ENCODE assay signal across 8 mouse cellular contexts in the genomic region with DNA sequence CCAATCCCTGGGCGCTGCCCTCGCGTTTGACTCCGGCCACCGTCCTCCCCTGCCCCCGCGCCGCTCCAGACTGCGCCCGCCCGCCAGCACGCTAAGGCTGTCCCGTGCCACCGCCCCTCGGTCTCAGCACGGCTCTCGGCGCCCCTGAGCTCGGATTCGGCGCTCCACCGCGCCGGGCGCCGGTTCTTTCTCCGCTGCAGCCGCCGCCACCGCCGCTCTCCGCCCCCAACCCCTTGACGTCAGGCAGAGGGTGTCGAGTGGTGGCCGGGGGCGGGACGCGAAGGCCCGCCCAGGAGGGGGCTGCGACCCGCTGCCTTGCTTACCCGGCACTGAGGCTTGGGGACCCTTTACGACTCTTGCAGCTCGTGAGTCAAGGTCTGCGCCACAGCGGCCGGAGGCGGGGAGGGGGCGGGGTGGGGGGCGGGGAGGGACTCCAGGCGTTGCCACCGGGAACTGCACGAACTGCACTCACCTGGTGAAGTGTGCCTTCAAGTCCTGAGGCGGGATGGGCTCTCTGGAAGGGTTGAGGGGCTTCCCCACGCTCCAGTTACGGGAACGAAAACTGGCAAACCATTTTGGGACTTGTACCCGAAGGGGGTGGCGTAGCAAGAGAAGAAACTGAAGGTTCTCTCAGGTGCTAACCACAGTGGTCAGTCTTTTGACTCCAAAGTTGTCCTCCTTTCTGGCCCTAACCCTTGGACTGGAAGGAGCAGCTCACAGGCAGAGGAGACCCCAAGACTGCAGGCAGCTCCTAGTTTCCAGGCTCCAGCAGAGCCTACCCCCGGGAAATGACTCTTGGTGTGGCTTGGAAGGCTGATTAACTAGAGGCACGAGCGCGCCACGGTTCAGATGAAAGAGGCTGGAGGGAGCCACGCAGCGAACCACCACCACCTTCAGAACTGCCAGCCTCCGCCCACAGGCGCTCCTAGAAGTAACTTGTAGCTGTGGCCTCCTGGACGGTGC. TPM values are rescaled to one million over a fixed set of nuclear protein-coding genes. Genes with fewer than 3 reads are reported as not detected.
A peak's percentile ranks its signal among the peaks of the same experiment; 100 is the strongest.
DNase-seq lines count a peak whose midpoint lies in the region; ATAC-seq and TF ChIP-seq lines count a peak whose summit lies in the region.

A gene (minus strand): TSS at position 319 of the 963 bp plus-strand sequence.

- intact Hi-C loops in heart, postnatal 14 days (cut with DNase I): no loop called here

- peak within 1 kb of the TSS; percentile 92 for H3K9ac ChIP-seq in forebrain, embryonic 12.5 days
- peak within 1 kb of the TSS; percentile 97 for H3K9ac ChIP-seq in lung, embryonic 15.5 days

- no peaks in the 10 kb centered on the region for H3K9me3 ChIP-seq in E14TG2a.4 (ENCODE audit: low read length)
- no peaks in the 10 kb centered on the region for H3K9me3 ChIP-seq in forebrain, embryonic 12.5 days
- no peaks in the 10 kb centered on the region for H3K9me3 ChIP-seq in lung, embryonic 15.5 days

- DNase-seq in heart, postnatal 14 days: peak; percentile 84
- peak; percentile 48 to 53 for DNase-seq in layer of hippocampus, adult 8-10 months (ENCODE audit: low spot score in 2 of 2)
- peak; percentile 72 for DNase-seq in ovary, postnatal 14 days (ENCODE audit: low spot score)
- DNase-seq in urinary bladder, postnatal 14 days (ENCODE audit: low spot score): peak; percentile 79

- WGBS in bone marrow, adult 2 months: 3% methylated on average over 69 of the region's 69 CpGs
- WGBS in forebrain, embryonic 12.5 days: under 1% methylated on average over 69 of the region's 69 CpGs
- under 1% methylated on average over 68 of the region's 69 CpGs for WGBS in lung, embryonic 15.5 days

- TF ChIP-seq POLR2A in bone marrow, adult 2 months (IDR thresholded peaks at IDR 0.05; ENCODE audit: borderline replicate concordance, control insufficient read depth, low read depth, low read length): no peak

- TF ChIP-seq CTCF in E14TG2a.4 (conservative IDR thresholded peaks at IDR 0.05; ENCODE audit: low read length): no peak
- no peak for TF ChIP-seq CTCF in bone marrow, adult 2 months (IDR thresholded peaks at IDR 0.05; ENCODE audit: control insufficient read depth, insufficient read depth, low read length)

- H3K4me3 ChIP-seq in E14TG2a.4 (replicated peaks; ENCODE audit: low read length): peak within 1 kb of the TSS; percentile 93
- H3K4me3 ChIP-seq in bone marrow, adult 2 months (replicated peaks; ENCODE audit: control insufficient read depth, low read depth, low read length): peak within 1 kb of the TSS; percentile 64
- peak within 1 kb of the TSS; percentile 96 for H3K4me3 ChIP-seq in forebrain, embryonic 12.5 days (replicated peaks)
- peak within 1 kb of the TSS; percentile 93 for H3K4me3 ChIP-seq in lung, embryonic 15.5 days

- ATAC-seq in forebrain, embryonic 12.5 days (ENCODE audit: low FRiP score): peak; percentile 70
- ATAC-seq in lung, embryonic 15.5 days (ENCODE audit: borderline replicate concordance, extremely low read depth, low FRiP score, low TSS enrichment): peak; percentile 70

- H3K4me1 ChIP-seq in E14TG2a.4 (replicated peaks; ENCODE audit: low read depth, low read length): peaks cover 74% of the 10 kb centered on the region
- H3K4me1 ChIP-seq in bone marrow, adult 2 months (ENCODE audit: control insufficient read depth, insufficient read depth, low read length): no peaks in the 10 kb centered on the region
- H3K4me1 ChIP-seq in forebrain, embryonic 12.5 days: peaks cover 33% of the 10 kb centered on the region
- peaks cover 45% of the 10 kb centered on the region for H3K4me1 ChIP-seq in lung, embryonic 15.5 days

- H3K36me3 ChIP-seq in E14TG2a.4 (ENCODE audit: insufficient read depth, low read length): 0 out of 2 replicates have a peak, but pooled peaks cover 5% of the 10 kb centered on the region
- H3K36me3 ChIP-seq in forebrain, embryonic 12.5 days (replicated peaks): peaks cover 23% of the 10 kb centered on the region
- peaks cover 9% of the 10 kb centered on the region for H3K36me3 ChIP-seq in lung, embryonic 15.5 days

- peak within 1 kb of the TSS; percentile 40; the same call in 1 of the 2 replicates for H3K27ac ChIP-seq in bone marrow, adult 2 months (ENCODE audit: control insufficient read depth, insufficient read depth, low read depth, low read length, poor library complexity)
- H3K27ac ChIP-seq in forebrain, embryonic 12.5 days: peak within 1 kb of the TSS; percentile 98
- peak within 1 kb of the TSS; percentile 99 for H3K27ac ChIP-seq in lung, embryonic 15.5 days

- peaks cover 90% of the 10 kb centered on the region for H3K27me3 ChIP-seq in E14TG2a.4 (ENCODE audit: insufficient read depth, low read length)
- peaks cover 25% of the 10 kb centered on the region for H3K27me3 ChIP-seq in forebrain, embryonic 12.5 days
- H3K27me3 ChIP-seq in lung, embryonic 15.5 days: no peaks in the 10 kb centered on the region

- H3K4me2 ChIP-seq in forebrain, embryonic 12.5 days: peak within 1 kb of the TSS; percentile 99
- peak within 1 kb of the TSS; percentile 87 for H3K4me2 ChIP-seq in lung, embryonic 15.5 days

RNA-seq across cellular contexts. Expression of the gene that starts here (rescaled TPM):
- 2.4 and 4.8 TPM in 2 replicates for polyA plus RNA-seq in bone marrow, adult 2 months (2011; ENCODE audit: insufficient read depth, insufficient read length, low replicate concordance, missing spikeins)
- 29.8 and 31.7 TPM in 2 replicates for polyA plus RNA-seq in forebrain, embryonic 12.5 days (2016; fragmentation: Nextera tagmentation; extraction: Ambion mirVana)
- total RNA-seq in heart, postnatal 14 days (2021): 10 to 100 TPM; 19.4 to 20.0 TPM
- 10 to 100 TPM; 13.8 to 18.3 (median 15.1) TPM for total RNA-seq in layer of hippocampus, adult 8-10 months (2022)
- 19.3 and 19.9 TPM in 2 replicates for polyA plus RNA-seq in lung, embryonic 15.5 days (2015; fragmentation: Nextera tagmentation; extraction: Ambion mirVana)

Comparison
In these comparisons a context has a peak if more than half of its experiments do, and no peak if none do; other contexts are left out.
1. Peak in every context shown above with its lines: DNase-seq, ATAC-seq, H3K4me3 ChIP-seq and H3K27ac ChIP-seq.
2. H3K27ac ChIP-seq: peak in every context shown above with its lines; median percentile 99 in lung, embryonic 15.5 days; 98 in forebrain, embryonic 12.5 days; 40 in bone marrow, adult 2 months.